Mouse (Mus musculus) liver, embryonic 11.5 days (tissue): Measurements from ENCODE around the gene R3hdml. TPM values are rescaled to one million over a fixed set of nuclear protein-coding genes. Genes with fewer than 3 reads are reported as not detected.

Experiments
- ATAC-seq: fragments of 200-750 bp; cut with Nextera tagmentation; replicated peaks from 2 replicates; pipeline ENCODE4 v1.8.0; 2017; ENCODE audit warnings: moderate number of reproducible peaks, mild to moderate bottlenecking, moderate TSS enrichment, moderate library complexity; ENCODE audit not compliant: low FRiP score
- DNase-seq: peaks from one replicate; pipeline ENCODE4 v3.0.0-alpha.2; 2017; ENCODE audit warnings: low spot score
- H3K27ac ChIP-seq: fragments of 300-500 bp; sonication (generic); 2 replicates; pipeline ENCODE4 v1.5.1; 2014; ENCODE audit warnings: mild to moderate bottlenecking, low read depth, low read length, control low read depth
- H3K27me3 ChIP-seq: fragments of 300-500 bp; sonication (generic); replicated peaks from 2 replicates; pipeline ENCODE4 v1.6.1; 2014; ENCODE audit warnings: low read length, mixed read lengths; ENCODE audit not compliant: control insufficient read depth, insufficient read depth
- H3K36me3 ChIP-seq: fragments of 300-500 bp; sonication (generic); 2 replicates; pipeline ENCODE4 v1.6.1; 2014; ENCODE audit warnings: mild to moderate bottlenecking, low read length, moderate library complexity, mixed read lengths; ENCODE audit not compliant: control insufficient read depth, insufficient read depth
- H3K4me1 ChIP-seq: fragments of 300-500 bp; sonication (generic); replicated peaks from 2 replicates; pipeline ENCODE4 v1.6.1; 2014; ENCODE audit warnings: low read length, mixed read lengths; ENCODE audit not compliant: control insufficient read depth, insufficient read depth
- H3K4me2 ChIP-seq: fragments of 300-500 bp; sonication (generic); 2 replicates; pipeline ENCODE4 v1.6.1; 2014; ENCODE audit warnings: mild to moderate bottlenecking, control low read depth, moderate library complexity
- H3K4me3 ChIP-seq: fragments of 300-500 bp; sonication (generic); 2 replicates; pipeline ENCODE4 v1.5.1; 2014; ENCODE audit warnings: low read depth, low read length, control low read depth
- H3K9ac ChIP-seq: fragments of 300-500 bp; sonication (generic); 2 replicates; pipeline ENCODE4 v1.6.1; 2014; ENCODE audit warnings: low read depth, low read length, control low read depth
- H3K9me3 ChIP-seq: fragments of 300-500 bp; sonication (generic); 2 replicates; pipeline ENCODE4 v1.6.1; 2016; ENCODE audit warnings: low read length, inconsistent platforms, mixed read lengths; ENCODE audit not compliant: control insufficient read depth
- WGBS: fragments of 180-500 bp; shearing (Covaris S2); extraction: QIAGEN DNeasy Blood & Tissue Kit; methylation state at CpG from one replicate; pipeline ENCODE4 v1.1.7; 2014; 5-methylcytosine and 5-hydroxymethylcytosine counted together
- polyA plus RNA-seq: library from polyadenylated mRNA; unstranded; fragments of >200 nt; fragmentation: Nextera tagmentation; extraction: Ambion mirVana; gene quantifications from 2 replicates; pipeline ENCODE4 v1.2.1, GENCODE M21; 2014

Gene R3hdml
- not detected in 2 replicates for polyA plus RNA-seq

DNA sequence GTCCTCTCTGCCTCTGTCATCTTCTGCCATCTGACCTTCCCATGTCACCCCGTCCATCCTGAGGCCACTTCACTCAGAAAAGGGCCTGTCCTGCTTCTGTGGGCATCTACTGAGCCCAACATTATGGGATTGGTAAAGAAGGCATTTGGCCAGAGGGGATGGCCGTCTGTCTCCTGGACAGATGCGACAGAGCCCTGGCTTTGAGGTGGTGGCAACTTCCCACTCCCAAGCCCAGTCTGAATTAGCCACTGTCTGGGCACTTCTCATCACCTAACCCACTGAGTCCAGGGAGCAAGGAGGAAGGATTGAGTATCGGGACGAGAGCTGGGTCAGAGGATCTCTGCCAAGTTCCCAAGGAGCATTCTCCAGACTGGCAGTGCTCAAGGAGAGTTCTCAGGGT, at the start of gene R3hdml:
Gene R3hdml, plus strand, starts transcription at position 301 of the 400 bp plus-strand sequence.
- no peak for ATAC-seq
- Histone ChIP-seq H3K36me3 (no peaks in the 10 kb centered on the region), H3K4me1 (no peaks in the 10 kb centered on the region), H3K4me2 (no peak within 1 kb of the TSS), H3K4me3 (no peak within 1 kb of the TSS), H3K9ac (no peak within 1 kb of the TSS), H3K27ac (no peak within 1 kb of the TSS), H3K9me3 (no peaks in the 10 kb centered on the region), H3K27me3 (no peaks in the 10 kb centered on the region)
- DNase-seq = no peak
- WGBS = 73% methylated on average over 5 of the region's 5 CpGs

GRCm38 (mm10) chr2:163443543-163443942, 48.6 kb upstream of the R3hdml start:
- no peak overlapping the region for H3K9ac ChIP-seq
- DNase-seq = no peak
- WGBS = 59% methylated on average over 6 of the region's 6 CpGs
- no peak overlapping the region for H3K27ac ChIP-seq
- no peak overlapping the region for H3K4me3 ChIP-seq
- ATAC-seq = no peak
- no peak overlapping the region for H3K4me2 ChIP-seq
- H3K4me1 ChIP-seq = no peaks in the 10 kb centered on the region
- H3K36me3 ChIP-seq = no peaks in the 10 kb centered on the region
- no peaks in the 10 kb centered on the region for H3K9me3 ChIP-seq
- H3K27me3 ChIP-seq = peaks cover 7% of the 10 kb centered on the region

DNA sequence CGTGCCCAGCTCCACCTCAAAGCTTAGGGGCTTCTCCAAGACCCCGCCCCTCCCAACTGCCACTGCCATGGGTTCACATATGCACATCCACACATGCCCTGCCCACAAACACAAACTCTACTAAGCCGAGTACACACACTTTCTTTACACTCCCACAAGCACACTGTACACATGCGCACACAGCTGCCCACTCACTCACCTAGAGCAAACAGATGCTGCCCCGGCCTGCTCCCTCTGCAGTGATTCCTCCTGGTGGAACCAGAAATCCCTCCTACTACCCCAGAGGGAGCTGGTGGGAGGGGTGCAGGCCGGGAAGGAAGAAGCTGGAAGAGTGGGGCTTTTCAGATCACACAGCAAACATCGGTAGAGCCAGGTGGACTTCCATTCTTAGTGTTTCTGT, 48.1 kb upstream of the R3hdml start:
- H3K9ac ChIP-seq = no peak overlapping the region
- 55% methylated on average over 7 of the region's 7 CpGs for WGBS
- no peaks in the 10 kb centered on the region for H3K4me1 ChIP-seq
- no peak overlapping the region for H3K27ac ChIP-seq
- no peak for ATAC-seq
- H3K27me3 ChIP-seq = peaks cover 2% of the 10 kb centered on the region
- H3K4me2 ChIP-seq = no peak overlapping the region
- H3K9me3 ChIP-seq = no peaks in the 10 kb centered on the region
- no peak overlapping the region for H3K4me3 ChIP-seq
- DNase-seq = no peak
- H3K36me3 ChIP-seq = no peaks in the 10 kb centered on the region

DNA sequence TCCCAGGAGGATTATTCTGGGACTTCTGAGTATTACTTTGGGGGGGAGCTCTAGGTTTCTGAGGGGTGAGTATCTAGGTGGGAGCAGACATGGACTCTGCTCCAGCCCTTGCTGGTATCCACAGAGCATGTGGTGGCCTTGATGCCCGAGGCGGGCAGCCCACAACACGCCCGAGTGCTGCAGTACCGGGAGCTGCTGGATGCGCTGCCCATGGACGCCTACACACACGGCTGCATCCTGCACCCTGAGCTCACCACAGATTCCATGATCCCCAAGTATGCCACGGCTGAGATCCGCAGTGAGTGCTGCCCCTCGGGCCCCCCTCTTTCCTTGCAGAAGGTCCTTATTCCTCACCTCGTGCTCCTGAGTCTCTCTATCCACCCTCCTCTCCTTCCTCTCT, 44.7 kb upstream of the R3hdml start:
- H3K4me2 ChIP-seq = no peak overlapping the region
- H3K27me3 ChIP-seq = no peaks in the 10 kb centered on the region
- no peaks in the 10 kb centered on the region for H3K4me1 ChIP-seq
- H3K27ac ChIP-seq = no peak overlapping the region
- DNase-seq = no peak
- no peaks in the 10 kb centered on the region for H3K36me3 ChIP-seq
- no peak overlapping the region for H3K4me3 ChIP-seq
- H3K9ac ChIP-seq = no peak overlapping the region
- no peaks in the 10 kb centered on the region for H3K9me3 ChIP-seq
- no peak for ATAC-seq
- WGBS = 75% methylated on average over 12 of the region's 12 CpGs

- H3K4me1 ChIP-seq = no peaks in the 10 kb centered on the region
- H3K36me3 ChIP-seq = no peaks in the 10 kb centered on the region
- H3K27me3 ChIP-seq = no peaks in the 10 kb centered on the region
- H3K4me3 ChIP-seq = no peak overlapping the region
- no peaks in the 10 kb centered on the region for H3K9me3 ChIP-seq
- no peak overlapping the region for H3K4me2 ChIP-seq
- no peak for ATAC-seq
- WGBS = 61% methylated on average over 3 of the region's 3 CpGs
- no peak overlapping the region for H3K27ac ChIP-seq
- H3K9ac ChIP-seq = no peak overlapping the region
- DNase-seq = no peak
These were observed 42.8 kb upstream of the R3hdml start for GRCm38 (mm10) chr2:163449276-163449675.

GRCm38 (mm10) chr2:163450668-163451295, 41.3 kb upstream of the R3hdml start:
- DNase-seq (no peak), ATAC-seq (no peak)
- Histone ChIP-seq H3K27ac (no peak overlapping the region), H3K27me3 (no peaks in the 10 kb centered on the region), H3K36me3 (no peaks in the 10 kb centered on the region), H3K9ac (no peak overlapping the region), H3K4me2 (no peak overlapping the region), H3K4me1 (no peaks in the 10 kb centered on the region), H3K4me3 (no peak overlapping the region), H3K9me3 (no peaks in the 10 kb centered on the region)
- WGBS = 72% methylated on average over 6 of the region's 6 CpGs

DNA sequence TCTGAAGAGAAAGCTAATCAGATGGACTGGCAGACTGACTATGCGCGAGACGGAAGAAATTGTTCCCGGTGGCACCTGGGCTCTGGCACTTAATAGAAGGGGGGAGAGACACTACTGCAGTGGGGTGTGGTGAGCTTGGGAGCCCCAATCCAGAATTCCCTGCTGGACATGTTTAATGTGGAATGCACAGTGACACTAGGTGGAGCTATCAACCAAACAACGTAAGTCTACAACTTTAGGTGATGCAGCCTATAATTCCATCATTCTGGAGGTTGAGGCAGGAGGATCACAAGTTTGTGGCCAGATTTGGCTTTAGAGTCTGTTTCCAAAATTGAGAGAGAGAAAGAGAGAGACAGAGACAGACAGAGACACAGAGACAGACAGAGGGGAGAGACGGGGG, 39.4 kb upstream of the R3hdml start:
- H3K4me1 ChIP-seq = no peaks in the 10 kb centered on the region
- DNase-seq (no peak), ATAC-seq (no peak)
- H3K27ac ChIP-seq = no peak overlapping the region
- no peak overlapping the region for H3K4me3 ChIP-seq
- no peaks in the 10 kb centered on the region for H3K9me3 ChIP-seq
- no peak overlapping the region for H3K4me2 ChIP-seq
- 84% methylated on average over 6 of the region's 6 CpGs for WGBS
- no peaks in the 10 kb centered on the region for H3K36me3 ChIP-seq
- no peaks in the 10 kb centered on the region for H3K27me3 ChIP-seq
- H3K9ac ChIP-seq = no peak overlapping the region

DNA sequence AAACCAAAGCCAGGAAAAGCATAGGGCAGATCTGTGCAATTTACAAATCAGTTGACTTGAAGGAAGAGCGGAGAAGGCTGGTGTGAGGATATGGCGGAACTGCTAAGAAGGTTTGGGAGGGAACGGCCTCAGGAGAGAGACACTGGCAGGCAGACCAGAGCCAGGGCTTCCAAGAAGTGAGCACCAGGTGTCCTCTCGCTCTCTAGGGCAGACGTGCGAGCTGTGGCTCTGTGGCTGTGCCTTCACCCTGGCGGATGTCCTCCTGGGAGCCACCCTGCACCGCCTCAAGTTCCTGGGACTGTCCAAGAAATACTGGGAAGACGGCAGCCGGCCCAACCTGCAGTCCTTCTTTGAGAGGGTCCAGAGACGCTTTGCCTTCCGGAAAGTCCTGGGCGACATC, 38.7 kb upstream of the R3hdml start:
- H3K27me3 ChIP-seq = peaks cover 5% of the 10 kb centered on the region
- ATAC-seq = no peak
- no peak for DNase-seq

GRCm38 (mm10) chr2:163458539-163459265, 33.4 kb upstream of the R3hdml start:
- no peak overlapping the region for H3K27ac ChIP-seq
- H3K4me3 ChIP-seq = no peak overlapping the region
- H3K9me3 ChIP-seq = no peaks in the 10 kb centered on the region
- ATAC-seq (no peak), DNase-seq (no peak)
- no peaks in the 10 kb centered on the region for H3K36me3 ChIP-seq
- H3K4me2 ChIP-seq = no peak overlapping the region
- 34% methylated on average over 27 of the region's 27 CpGs for WGBS
- H3K27me3 ChIP-seq = peaks cover 16% of the 10 kb centered on the region
- no peak overlapping the region for H3K9ac ChIP-seq
- 0 out of 2 replicates have a peak, but pooled peaks cover 4% of the 10 kb centered on the region for H3K4me1 ChIP-seq

More for the DNA sequence above, 38.7 kb upstream of the R3hdml start:
- H3K4me2 ChIP-seq = no peak overlapping the region
- H3K4me1 ChIP-seq = no peaks in the 10 kb centered on the region
- 83% methylated on average over 13 of the region's 13 CpGs for WGBS
- H3K4me3 ChIP-seq = no peak overlapping the region
- no peaks in the 10 kb centered on the region for H3K9me3 ChIP-seq
- H3K27ac ChIP-seq = no peak overlapping the region
- H3K36me3 ChIP-seq = no peaks in the 10 kb centered on the region
- H3K9ac ChIP-seq = no peak overlapping the region
